ENCODE assay signal across 8 mouse cellular contexts in the genomic region with DNA sequence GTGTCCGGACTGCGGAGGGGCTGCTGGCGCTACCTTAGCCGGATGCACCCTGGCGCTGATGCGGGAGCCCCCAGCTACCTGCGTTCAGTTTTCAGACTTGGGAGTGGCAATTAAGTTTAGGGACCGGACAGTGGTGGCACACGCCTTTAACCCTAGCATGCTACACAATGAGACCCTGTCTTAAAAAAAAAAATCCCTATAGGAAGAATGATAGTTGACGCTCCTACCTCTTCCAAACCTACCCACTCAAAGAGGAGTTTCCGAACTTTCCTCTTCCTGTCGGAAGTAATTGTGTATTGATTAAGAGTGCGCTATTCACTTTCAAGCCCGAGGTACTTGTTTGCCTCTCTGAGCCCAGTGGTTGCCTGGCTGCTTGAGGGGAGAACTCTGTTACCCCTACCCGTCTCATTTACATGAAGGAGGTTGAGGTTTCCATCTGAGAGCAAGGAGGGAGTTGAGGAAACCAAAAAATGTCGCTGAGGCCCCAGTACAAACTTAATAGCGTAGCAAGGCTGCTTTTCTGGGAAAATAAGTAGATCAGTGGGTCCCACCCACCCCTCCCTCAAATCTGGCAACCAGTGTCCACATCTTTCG. TPM values are rescaled to one million over a fixed set of nuclear protein-coding genes. Genes with fewer than 3 reads are reported as not detected.
DNase-seq lines count a peak whose midpoint lies in the region; ATAC-seq and TF ChIP-seq lines count a peak whose summit lies in the region.

No protein-coding gene starts in this region.

- TF ChIP-seq POLR2A in embryonic fibroblast, embryonic 13.5 days (IDR thresholded peaks at IDR 0.05; ENCODE audit: low read depth, low read length): no peak; the same call in 1 of the 2 replicates

- H3K9me3 ChIP-seq in lung, embryonic 15.5 days: no peaks in the 10 kb centered on the region
- no peaks in the 10 kb centered on the region for H3K9me3 ChIP-seq in limb, embryonic 10.5 days (replicated peaks)
- H3K9me3 ChIP-seq in neural tube, embryonic 14.5 days (ENCODE audit: control insufficient read depth, low read length): no peaks in the 10 kb centered on the region

- ATAC-seq in lung, embryonic 15.5 days (ENCODE audit: borderline replicate concordance, extremely low read depth, low FRiP score, low TSS enrichment): no peak
- ATAC-seq in neural tube, embryonic 14.5 days (ENCODE audit: low read depth): no peak
- no peak for ATAC-seq in activated CD4-positive, CD25-positive, alpha-beta regulatory T cell, adult 4 months

- peak overlapping the region; percentile 78 for H3K9ac ChIP-seq in lung, embryonic 15.5 days
- H3K9ac ChIP-seq in neural tube, embryonic 14.5 days (replicated peaks; ENCODE audit: low read depth, low read length): no peak overlapping the region

- H3K4me1 ChIP-seq in lung, embryonic 15.5 days: peaks cover 34% of the 10 kb centered on the region
- peaks cover 13% of the 10 kb centered on the region for H3K4me1 ChIP-seq in embryonic fibroblast, embryonic 13.5 days (ENCODE audit: control insufficient read depth, insufficient read depth, low read length)
- H3K4me1 ChIP-seq in limb, embryonic 10.5 days: peaks cover 66% of the 10 kb centered on the region
- peaks cover 27% of the 10 kb centered on the region; the same call in 1 of the 2 replicates for H3K4me1 ChIP-seq in neural tube, embryonic 14.5 days (ENCODE audit: control insufficient read depth, insufficient read depth, low read length)

- 4% methylated on average over 18 of the region's 18 CpGs for WGBS in lung, embryonic 15.5 days
- 1% methylated on average over 18 of the region's 18 CpGs for WGBS in limb, embryonic 10.5 days
- 3% methylated on average over 18 of the region's 18 CpGs for WGBS in neural tube, embryonic 14.5 days

- H3K27ac ChIP-seq in lung, embryonic 15.5 days: 0 out of 2 replicates have a peak overlapping the region, but pooled peaks have one; percentile 87
- H3K27ac ChIP-seq in embryonic fibroblast, embryonic 13.5 days (ENCODE audit: insufficient read depth, low read length): peak overlapping the region; percentile 88
- peak overlapping the region; percentile 97 for H3K27ac ChIP-seq in limb, embryonic 10.5 days
- no peak overlapping the region for H3K27ac ChIP-seq in neural tube, embryonic 14.5 days (ENCODE audit: low read depth, low read length)

- H3K4me3 ChIP-seq in lung, embryonic 15.5 days: peak overlapping the region; percentile 94
- H3K4me3 ChIP-seq in embryonic fibroblast, embryonic 13.5 days (ENCODE audit: insufficient read depth, low read length): peak overlapping the region; percentile 85
- peak overlapping the region; percentile 96 for H3K4me3 ChIP-seq in limb, embryonic 10.5 days
- peak overlapping the region; percentile 70 for H3K4me3 ChIP-seq in neural tube, embryonic 14.5 days (ENCODE audit: low read depth, low read length)

- TF ChIP-seq CTCF in embryonic fibroblast, embryonic 13.5 days (IDR thresholded peaks at IDR 0.05; ENCODE audit: borderline replicate concordance, insufficient read depth, low read length): no peak

- DNase-seq in lung, postnatal 14 days: no peak
- DNase-seq in limb, embryonic 10.5 days (ENCODE audit: low spot score): no peak
- DNase-seq in adrenal gland, postnatal 4 days (ENCODE audit: low spot score in 2 of 2): no peak
- DNase-seq in adrenal gland, adult 18-20 months (ENCODE audit: low spot score in 2 of 2): no peak

- H3K36me3 ChIP-seq in lung, embryonic 15.5 days: no peaks in the 10 kb centered on the region
- H3K36me3 ChIP-seq in limb, embryonic 10.5 days: no peaks in the 10 kb centered on the region
- H3K36me3 ChIP-seq in neural tube, embryonic 14.5 days (ENCODE audit: control insufficient read depth, insufficient read depth, low read length): no peaks in the 10 kb centered on the region

- H3K27me3 ChIP-seq in lung, embryonic 15.5 days: peaks cover 9% of the 10 kb centered on the region
- H3K27me3 ChIP-seq in limb, embryonic 10.5 days (ENCODE audit: low read depth, poor library complexity, severe bottlenecking): no peaks in the 10 kb centered on the region
- H3K27me3 ChIP-seq in neural tube, embryonic 14.5 days (ENCODE audit: control insufficient read depth, insufficient read depth, low read length): peaks cover 18% of the 10 kb centered on the region

- peak overlapping the region; percentile 93 for H3K4me2 ChIP-seq in lung, embryonic 15.5 days
- peak overlapping the region; percentile 99 for H3K4me2 ChIP-seq in neural tube, embryonic 14.5 days (ENCODE audit: low read depth, low read length)

RNA-seq across cellular contexts. Expression of gene Itgb5, which starts 1.1 kb away (rescaled TPM):
- 49.8 and 51.3 TPM in 2 replicates for polyA plus RNA-seq in lung, embryonic 15.5 days (2015; fragmentation: Nextera tagmentation; extraction: Ambion mirVana)
- 330 and 348 TPM in 2 replicates for polyA plus RNA-seq in embryonic fibroblast, embryonic 13.5 days (2011; ENCODE audit: insufficient read length, low read depth, missing spikeins)
- polyA plus RNA-seq in limb, embryonic 10.5 days (2016; fragmentation: Nextera tagmentation; extraction: Ambion mirVana): 64.3 and 67.1 TPM in 2 replicates
- 13.8 and 22.0 TPM in 2 replicates for polyA plus RNA-seq in neural tube, embryonic 14.5 days (2014; fragmentation: Nextera tagmentation; extraction: Ambion mirVana)
- total RNA-seq in adrenal gland, postnatal 4 days (2021): 100 to 1,000 TPM; 173 to 175 TPM
- 100 to 1,000 TPM; 146 to 187 TPM for total RNA-seq in adrenal gland, adult 18-20 months (2021)
- 1 to 10 TPM in 1 of 2 experiments, under 1 TPM in 1; 0.85 to 1.6 TPM for polyA plus RNA-seq in activated CD4-positive, CD25-positive, alpha-beta regulatory T cell, adult 4 months (2017; shearing (Covaris generic))

RNA-seq across cellular contexts. Expression of gene Muc13, which starts 36.8 kb away (rescaled TPM):
- polyA plus RNA-seq in lung, embryonic 15.5 days (2015; fragmentation: Nextera tagmentation; extraction: Ambion mirVana): 0.05 and 0.11 TPM in 2 replicates
- not detected in 2 replicates for polyA plus RNA-seq in embryonic fibroblast, embryonic 13.5 days (2011; ENCODE audit: insufficient read length, low read depth, missing spikeins)
- 0.16 and 0.21 TPM in 2 replicates for polyA plus RNA-seq in limb, embryonic 10.5 days (2016; fragmentation: Nextera tagmentation; extraction: Ambion mirVana)
- 0.07 TPM in 1 of 2 replicates, not detected in the other for polyA plus RNA-seq in neural tube, embryonic 14.5 days (2014; fragmentation: Nextera tagmentation; extraction: Ambion mirVana)
- under 1 TPM; 0.14 TPM for total RNA-seq in adrenal gland, postnatal 4 days (2021)
- total RNA-seq in adrenal gland, adult 18-20 months (2021): not detected
- 1 to 10 TPM in 1 of 2 experiments, under 1 TPM in 1; 0.41 to 1.3 TPM for polyA plus RNA-seq in activated CD4-positive, CD25-positive, alpha-beta regulatory T cell, adult 4 months (2017; shearing (Covaris generic))
